Mouse (Mus musculus): Measurements from ENCODE around the gene Slc48a1. TPM values are rescaled to one million over a fixed set of nuclear protein-coding genes. Genes with fewer than 3 reads are reported as not detected.

Slc48a1 gene
- polyA plus RNA-seq, 1 experiment from 2014 or later = 59.8 TPM

DNA sequence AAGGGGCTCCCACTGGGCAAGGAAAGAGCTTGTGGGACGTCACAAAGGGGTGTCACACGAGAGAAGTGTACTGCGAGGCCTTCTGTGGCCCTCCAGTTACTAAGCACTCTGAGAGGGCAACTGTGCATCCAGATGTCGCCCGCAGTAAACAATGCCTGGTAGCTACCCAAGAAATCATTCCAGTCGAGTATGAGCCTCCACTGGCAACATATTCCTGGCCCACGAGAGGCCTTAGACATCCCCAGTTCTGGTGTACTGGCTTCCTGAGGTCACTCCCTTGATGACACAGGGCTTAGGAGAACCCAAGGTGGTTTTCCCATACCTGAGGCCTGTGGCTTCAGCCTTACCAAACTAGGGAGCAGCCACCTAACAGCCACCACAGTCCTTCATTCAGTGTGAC is 34.6 kb downstream of the Slc48a1 start:
- ATAC-seq (ENCODE audit: low FRiP score) = no peak
- no peak overlapping the region for H3K4me3 ChIP-seq
- H3K9me3 ChIP-seq = no peaks in the 10 kb centered on the region
- H3K36me3 ChIP-seq = peaks cover 33% of the 10 kb centered on the region
- H3K4me1 ChIP-seq (replicated peaks) = peaks cover 41% of the 10 kb centered on the region
- no peak overlapping the region for H3K9ac ChIP-seq
- H3K27ac ChIP-seq = peak overlapping the region; percentile 76
- no peak overlapping the region for H3K4me2 ChIP-seq
- 55% methylated on average over 7 of the region's 7 CpGs for WGBS
- no peaks in the 10 kb centered on the region for H3K27me3 ChIP-seq

DNA sequence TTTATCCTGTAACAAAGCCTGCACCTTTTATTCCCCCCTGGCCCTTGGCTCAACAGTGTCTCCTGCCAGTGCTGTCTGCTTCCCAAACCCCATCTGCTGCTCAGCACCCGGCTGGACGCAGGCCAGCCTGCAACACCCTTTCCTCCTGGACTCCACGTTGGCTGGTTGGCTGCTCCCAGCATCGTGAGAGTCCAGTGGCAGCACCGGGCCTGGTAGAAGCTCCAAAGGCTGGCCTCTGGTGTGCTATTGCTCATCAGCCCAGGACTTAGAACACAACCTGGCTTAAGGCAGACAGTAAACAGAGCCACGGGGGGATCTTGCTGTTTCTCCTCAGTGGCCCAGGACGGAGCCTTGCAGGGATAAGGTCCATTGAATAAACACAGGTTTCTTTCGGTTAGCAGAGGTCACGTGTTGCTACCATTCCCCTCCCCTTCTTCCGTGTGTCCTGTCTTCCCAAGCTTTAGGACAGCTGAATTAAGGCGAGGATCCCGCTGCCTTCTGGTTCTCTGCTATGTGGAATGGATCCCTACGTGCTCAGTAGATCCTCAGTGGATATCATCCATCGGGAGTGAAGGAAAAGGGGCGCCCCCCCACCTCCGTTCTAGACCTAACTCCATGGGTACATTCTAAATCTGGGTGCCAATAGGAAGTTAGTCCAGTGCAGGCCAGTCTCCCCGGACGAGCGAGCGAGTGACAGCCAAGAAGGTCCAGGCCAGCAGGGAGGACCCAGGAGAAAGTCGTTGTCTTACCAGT is 35.3 kb downstream of the Slc48a1 start:
- H3K36me3 ChIP-seq = peaks cover 25% of the 10 kb centered on the region
- no peak overlapping the region for H3K4me3 ChIP-seq
- WGBS = 54% methylated on average over 21 of the region's 21 CpGs
- H3K9ac ChIP-seq = 0 out of 2 replicates have a peak overlapping the region, but pooled peaks have one; percentile 47
- 0 out of 2 replicates have a peak overlapping the region, but pooled peaks have one; percentile 13 for H3K4me2 ChIP-seq
- 0 out of 2 replicates have a peak, but pooled peaks have one; percentile 15 for ATAC-seq (ENCODE audit: low FRiP score)
- no peaks in the 10 kb centered on the region for H3K27me3 ChIP-seq
- peaks cover 44% of the 10 kb centered on the region for H3K4me1 ChIP-seq (replicated peaks)
- peak overlapping the region; percentile 76 for H3K27ac ChIP-seq
- no peaks in the 10 kb centered on the region for H3K9me3 ChIP-seq

GRCm38 (mm10) chr15:97814703-97815102 is 36.4 kb downstream of the Slc48a1 start:
- ATAC-seq (ENCODE audit: low FRiP score) = no peak
- Histone ChIP-seq H3K36me3 (peaks cover 14% of the 10 kb centered on the region), H3K4me2 (no peak overlapping the region), H3K4me3 (no peak overlapping the region), H3K9me3 (no peaks in the 10 kb centered on the region), H3K27ac (peak overlapping the region; percentile 18; the same call in 1 of the 2 replicates), H3K27me3 (no peaks in the 10 kb centered on the region), H3K9ac (peak overlapping the region; percentile 51; the same call in 1 of the 2 replicates), H3K4me1 (replicated peaks) (peaks cover 46% of the 10 kb centered on the region)
- 64% methylated on average over 5 of the region's 5 CpGs for WGBS

GRCm38 (mm10) chr15:97815254-97815653 is 36.9 kb downstream of the Slc48a1 start:
- 97% methylated on average over 4 of the region's 4 CpGs for WGBS
- Histone ChIP-seq H3K9ac (no peak overlapping the region), H3K4me1 (replicated peaks) (peaks cover 49% of the 10 kb centered on the region), H3K4me3 (no peak overlapping the region), H3K4me2 (no peak overlapping the region), H3K9me3 (no peaks in the 10 kb centered on the region), H3K27ac (no peak overlapping the region), H3K36me3 (peaks cover 9% of the 10 kb centered on the region), H3K27me3 (no peaks in the 10 kb centered on the region)
- ATAC-seq (ENCODE audit: low FRiP score) = no peak

DNA sequence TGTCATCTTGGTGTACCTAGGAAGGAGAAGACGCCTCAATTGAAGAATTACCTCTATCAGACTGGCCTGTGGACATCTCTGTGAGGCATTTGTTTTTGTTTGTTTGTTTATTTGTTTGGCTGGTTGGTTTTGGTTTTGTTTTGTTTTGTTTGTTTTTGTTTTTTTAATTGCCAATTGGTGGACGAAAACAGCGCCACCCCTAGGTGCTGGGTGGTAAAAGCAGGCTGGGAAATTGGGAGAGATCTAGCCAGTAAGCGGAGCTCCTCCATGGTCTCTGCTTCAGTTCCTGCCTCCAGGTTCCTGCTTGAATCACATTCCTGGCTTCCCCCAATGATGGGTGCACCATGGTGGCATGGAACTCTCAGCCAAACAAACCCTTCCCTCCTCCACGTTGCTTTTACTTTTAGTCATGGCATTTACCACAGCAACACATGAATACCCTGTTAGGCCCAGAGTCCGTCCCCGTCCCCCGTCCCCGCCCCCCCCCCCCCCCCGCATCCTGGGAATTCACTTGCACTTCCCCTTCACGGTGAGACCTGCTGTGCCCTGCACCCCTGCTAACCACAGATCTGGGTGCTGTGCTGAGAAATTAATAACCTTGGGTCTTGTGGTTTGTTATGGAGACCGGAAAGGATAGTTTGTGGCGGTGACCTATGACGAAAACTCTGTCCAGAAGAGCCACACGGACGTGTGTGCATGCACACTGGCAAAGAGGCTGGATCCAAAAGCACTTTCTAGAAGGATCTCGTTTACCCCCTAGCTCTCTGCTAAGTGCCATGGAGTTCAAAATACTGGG is 38.1 kb downstream of the Slc48a1 start:
- no peak for ATAC-seq (ENCODE audit: low FRiP score)
- H3K27me3 ChIP-seq = no peaks in the 10 kb centered on the region
- H3K36me3 ChIP-seq = no peaks in the 10 kb centered on the region
- H3K27ac ChIP-seq = no peak overlapping the region
- H3K9me3 ChIP-seq = no peaks in the 10 kb centered on the region
- no peak overlapping the region for H3K4me2 ChIP-seq
- WGBS = 95% methylated on average over 17 of the region's 17 CpGs
- H3K4me3 ChIP-seq = no peak overlapping the region
- H3K9ac ChIP-seq = no peak overlapping the region
- H3K4me1 ChIP-seq (replicated peaks) = peaks cover 51% of the 10 kb centered on the region

GRCm38 (mm10) chr15:97819937-97820336 is 41.6 kb downstream of the Slc48a1 start:
- Histone ChIP-seq H3K9me3 (no peaks in the 10 kb centered on the region), H3K36me3 (peaks cover 5% of the 10 kb centered on the region; the same call in 1 of the 2 replicates), H3K27ac (peak overlapping the region; percentile 6; the same call in 1 of the 2 replicates), H3K27me3 (no peaks in the 10 kb centered on the region), H3K4me3 (no peak overlapping the region), H3K4me2 (no peak overlapping the region), H3K4me1 (replicated peaks) (peaks cover 50% of the 10 kb centered on the region), H3K9ac (no peak overlapping the region)
- WGBS = 77% methylated on average over 9 of the region's 9 CpGs
- ATAC-seq (ENCODE audit: low FRiP score) = no peak

GRCm38 (mm10) chr15:97821321-97821982 is 43.1 kb downstream of the Slc48a1 start:
- H3K4me2 ChIP-seq = no peak overlapping the region
- H3K36me3 ChIP-seq = peaks cover 5% of the 10 kb centered on the region
- 0 out of 2 replicates have a peak, but pooled peaks cover 4% of the 10 kb centered on the region for H3K27me3 ChIP-seq
- no peak for ATAC-seq (ENCODE audit: low FRiP score)
- H3K4me1 ChIP-seq (replicated peaks) = peaks cover 65% of the 10 kb centered on the region
- peak overlapping the region; percentile 19; the same call in 1 of the 2 replicates for H3K27ac ChIP-seq
- WGBS = 60% methylated on average over 10 of the region's 10 CpGs
- no peaks in the 10 kb centered on the region for H3K9me3 ChIP-seq
- no peak overlapping the region for H3K4me3 ChIP-seq
- H3K9ac ChIP-seq = peak overlapping the region; percentile 46; the same call in 1 of the 2 replicates

DNA sequence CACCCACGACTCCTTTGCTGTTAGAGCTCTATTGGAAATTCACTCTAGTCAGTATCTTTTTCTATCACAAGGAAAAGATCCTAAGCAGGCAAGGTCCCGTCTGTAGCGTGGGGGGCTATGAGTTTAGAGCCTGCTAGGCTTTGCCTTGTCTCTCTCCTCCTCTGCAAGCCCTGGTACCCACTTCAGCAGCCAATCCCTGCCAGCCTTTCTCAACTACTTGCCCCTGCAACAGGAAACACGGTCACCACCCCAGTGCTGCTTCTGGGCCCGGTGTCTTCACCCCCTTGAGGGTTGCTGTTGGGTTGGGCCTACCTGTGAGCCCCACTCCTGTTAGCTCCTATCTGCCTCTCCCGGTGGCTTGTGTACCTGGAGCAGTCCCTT is 43.7 kb downstream of the Slc48a1 start:
- H3K4me3 ChIP-seq = no peak overlapping the region
- peaks cover 5% of the 10 kb centered on the region for H3K36me3 ChIP-seq
- H3K4me1 ChIP-seq (replicated peaks) = peaks cover 70% of the 10 kb centered on the region
- peak overlapping the region; percentile 46; the same call in 1 of the 2 replicates for H3K9ac ChIP-seq
- 75% methylated on average over 6 of the region's 6 CpGs for WGBS
- no peaks in the 10 kb centered on the region for H3K9me3 ChIP-seq
- no peak for ATAC-seq (ENCODE audit: low FRiP score)
- peak overlapping the region; percentile 19; the same call in 1 of the 2 replicates for H3K27ac ChIP-seq
- no peak overlapping the region for H3K4me2 ChIP-seq
- H3K27me3 ChIP-seq = 0 out of 2 replicates have a peak, but pooled peaks cover 4% of the 10 kb centered on the region

DNA sequence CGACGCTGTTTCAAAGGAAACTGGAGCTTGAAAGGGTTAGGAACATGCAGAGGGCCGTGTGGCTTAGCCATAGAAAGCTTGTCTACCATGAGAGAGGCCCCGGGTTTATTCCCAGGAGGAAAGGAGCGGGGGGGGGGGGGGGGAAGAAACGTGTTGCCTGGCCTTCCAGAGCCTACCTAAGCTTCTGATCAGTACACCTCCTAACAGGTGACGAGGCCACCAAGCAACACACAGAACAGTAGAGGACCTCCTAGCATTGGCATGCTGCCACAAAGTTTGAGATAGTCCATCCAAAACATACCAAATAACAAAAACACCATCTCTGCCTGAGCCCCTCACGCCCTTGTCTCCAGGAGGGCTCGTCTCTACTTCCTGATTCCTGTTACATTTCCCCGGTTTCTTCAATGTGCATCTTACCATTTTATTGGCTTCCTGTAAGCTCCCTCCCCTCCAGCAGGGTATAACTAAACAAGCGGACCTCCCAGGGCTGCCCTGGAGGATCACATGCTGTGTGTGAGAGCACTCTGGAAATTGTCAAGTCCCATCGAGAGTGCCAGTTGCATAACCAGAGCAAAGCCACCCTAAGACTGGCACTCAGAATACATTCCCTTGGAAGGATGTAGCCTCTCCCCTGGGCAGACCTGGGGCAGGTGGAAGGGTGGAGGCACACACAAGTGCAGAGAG is 44.4 kb downstream of the Slc48a1 start:
- Histone ChIP-seq H3K4me2 (no peak overlapping the region; the same call in 1 of the 2 replicates), H3K27ac (peak overlapping the region; percentile 42; the same call in 1 of the 2 replicates), H3K9me3 (no peaks in the 10 kb centered on the region), H3K4me1 (replicated peaks) (peaks cover 76% of the 10 kb centered on the region), H3K4me3 (no peak overlapping the region), H3K27me3 (0 out of 2 replicates have a peak, but pooled peaks cover 4% of the 10 kb centered on the region), H3K9ac (no peak overlapping the region), H3K36me3 (peaks cover 5% of the 10 kb centered on the region)
- ATAC-seq (ENCODE audit: low FRiP score) = no peak
- 42% methylated on average over 12 of the region's 12 CpGs for WGBS

GRCm38 (mm10) chr15:97823479-97823878 is 45.2 kb downstream of the Slc48a1 start:
- Histone ChIP-seq H3K9ac (no peak overlapping the region), H3K27ac (peak overlapping the region; percentile 55), H3K4me1 (replicated peaks) (peaks cover 80% of the 10 kb centered on the region)

GRCm38 (mm10) chr15:97824042-97824441 is 45.7 kb downstream of the Slc48a1 start:
- Histone ChIP-seq H3K27ac (no peak overlapping the region), H3K4me1 (replicated peaks) (peaks cover 83% of the 10 kb centered on the region), H3K4me3 (no peak overlapping the region), H3K27me3 (0 out of 2 replicates have a peak, but pooled peaks cover 4% of the 10 kb centered on the region), H3K9ac (0 out of 2 replicates have a peak overlapping the region, but pooled peaks have one; percentile 49), H3K4me2 (no peak overlapping the region), H3K36me3 (peaks cover 5% of the 10 kb centered on the region), H3K9me3 (no peaks in the 10 kb centered on the region)
- WGBS = 78% methylated on average over 6 of the region's 6 CpGs
- ATAC-seq (ENCODE audit: low FRiP score) = no peak

More at GRCm38 (mm10) chr15:97823479-97823878, 45.2 kb downstream of the Slc48a1 start:
- Histone ChIP-seq H3K4me2 (no peak overlapping the region), H3K4me3 (no peak overlapping the region), H3K27me3 (0 out of 2 replicates have a peak, but pooled peaks cover 4% of the 10 kb centered on the region), H3K9me3 (no peaks in the 10 kb centered on the region), H3K36me3 (peaks cover 5% of the 10 kb centered on the region)
- ATAC-seq (ENCODE audit: low FRiP score) = no peak
- 60% methylated on average over 12 of the region's 12 CpGs for WGBS
